Mouse (Mus musculus): Measurements from ENCODE around the gene H3f3a. TPM values are rescaled to one million over a fixed set of nuclear protein-coding genes. Genes with fewer than 3 reads are reported as not detected.
"Not testable (repeated sequence)": the region's sequence is repeated elsewhere in the genome, so short reads cannot be mapped to it uniquely, and the experiment has no call there.

Gene H3f3a
- total RNA-seq (2021): 100 to 1,000 TPM; 776 to 797 TPM
- long read RNA-seq, experiment 1, transcript H3f3a-205 (4 exons, 2,841 nt): major isoform, 296 of 334 reads
- long read RNA-seq, experiment 1, partial matches to known transcripts: 6 of 334 reads
- long read RNA-seq, experiment 1, other reads (novel, unspliced or antisense): 30 of 334 reads
- long read RNA-seq, experiment 2, transcript H3f3a-205 (4 exons, 2,841 nt): major isoform, 277 of 301 reads
- long read RNA-seq, experiment 2, partial matches to known transcripts: 7 of 301 reads
- long read RNA-seq, experiment 2, other reads (novel, unspliced or antisense): 16 of 301 reads

- peak; percentile 78 to 87 for DNase-seq (ENCODE audit: low spot score in 2 of 2)
These were observed at the start of gene H3f3a for GRCm38 (mm10) chr1:180813885-180814740. Gene H3f3a, minus strand, starts transcription at chr1:180813943.

GRCm38 (mm10) chr1:180860030-180860429, 46.3 kb upstream of the H3f3a start:
- no peak for DNase-seq (ENCODE audit: low spot score in 2 of 2)

GRCm38 (mm10) chr1:180858763-180859162, 45.0 kb upstream of the H3f3a start:
- no peak for DNase-seq (ENCODE audit: low spot score in 2 of 2)

- DNase-seq (ENCODE audit: low spot score in 2 of 2): peak; percentile 100
These were observed 36.9 kb upstream of the H3f3a start, which contains the start of gene Sde2 for GRCm38 (mm10) chr1:180850316-180851270. Gene Sde2, plus strand, starts transcription at chr1:180851127.

- no peak for DNase-seq (ENCODE audit: low spot score in 2 of 2)
These were observed 36.1 kb upstream of the H3f3a start for GRCm38 (mm10) chr1:180849701-180850301.

- peak in 1 of 2 experiments; percentile 71 for DNase-seq (ENCODE audit: low spot score in 2 of 2)
These were observed 34.9 kb upstream of the H3f3a start for GRCm38 (mm10) chr1:180848511-180849241.

GRCm38 (mm10) chr1:180848114-180848510, 34.4 kb upstream of the H3f3a start:
- peak; percentile 39 to 74 for DNase-seq (ENCODE audit: low spot score in 2 of 2)

- DNase-seq (ENCODE audit: low spot score in 2 of 2): no peak
These were observed 28.0 kb upstream of the H3f3a start for GRCm38 (mm10) chr1:180841561-180842300.

- no peak for DNase-seq (ENCODE audit: low spot score in 2 of 2)
These were observed 25.6 kb upstream of the H3f3a start for GRCm38 (mm10) chr1:180839201-180839910.

GRCm38 (mm10) chr1:180838014-180838413, 24.3 kb upstream of the H3f3a start:
- no peak for DNase-seq (ENCODE audit: low spot score in 2 of 2)

- DNase-seq (ENCODE audit: low spot score in 2 of 2): no peak
These were observed 23.4 kb upstream of the H3f3a start for GRCm38 (mm10) chr1:180837186-180837585.

- not testable (repeated sequence) for DNase-seq (ENCODE audit: low spot score in 2 of 2)
These were observed 22.7 kb upstream of the H3f3a start for GRCm38 (mm10) chr1:180836467-180836866.

GRCm38 (mm10) chr1:180835273-180836015, 21.7 kb upstream of the H3f3a start:
- no peak for DNase-seq (ENCODE audit: low spot score in 2 of 2)

- DNase-seq (ENCODE audit: low spot score in 2 of 2): no peak
These were observed 17.0 kb upstream of the H3f3a start for GRCm38 (mm10) chr1:180830588-180831346.

GRCm38 (mm10) chr1:180830175-180830574, 16.4 kb upstream of the H3f3a start:
- DNase-seq (ENCODE audit: low spot score in 2 of 2): no peak

GRCm38 (mm10) chr1:180829775-180830174, 16.0 kb upstream of the H3f3a start:
- DNase-seq (ENCODE audit: low spot score in 2 of 2): no peak

GRCm38 (mm10) chr1:180826634-180827033, 12.9 kb upstream of the H3f3a start:
- no peak for DNase-seq (ENCODE audit: low spot score in 2 of 2)

Measured in gastrocnemius, postnatal 4 days (tissue).